Mouse (Mus musculus): Measurements from ENCODE around the gene Qk.

GRCm38 (mm10) chr17:10359466-10359865 is 39.8 kb upstream of the Qk start:
- no peak for TF ChIP-seq POLR2A (IDR thresholded peaks at IDR 0.05; ENCODE audit: low read depth, low read length)
- no peak for TF ChIP-seq CTCF (IDR thresholded peaks at IDR 0.05; ENCODE audit: borderline replicate concordance, insufficient read depth, low read length)
